Mouse (Mus musculus) G1E (cell line): ENCODE measurements at regions not wholly inside any gene's neighbourhood (a gene's known extent, or its start where the extent isn't known, plus 50 kb on each side); places are given as distances from the start of the nearest gene placed in this dataset.
A peak's percentile ranks its signal among the peaks of the same experiment; 100 is the strongest.

Experiments used
- ATAC-seq: 2 replicates; pipeline ENCODE4 v1.8.0; 2016; ENCODE audit warnings: mild to moderate bottlenecking; ENCODE audit not compliant: insufficient number of reproducible peaks, poor library complexity, low FRiP score, severe bottlenecking; ENCODE audit errors: extremely low read depth
- DNase-seq: peaks from one replicate; pipeline ENCODE4 v3.0.0; 2012; ENCODE audit warnings: low spot score
- H3K27me3 ChIP-seq: 2 replicates; pipeline ENCODE4 v1.6.1; 2012; ENCODE audit warnings: mild to moderate bottlenecking, low read length, inconsistent platforms; ENCODE audit not compliant: insufficient read depth
- H3K36me3 ChIP-seq: replicated peaks from 2 replicates; pipeline ENCODE3; 2012; ENCODE audit warnings: mild to moderate bottlenecking, inconsistent platforms
- H3K4me1 ChIP-seq: 2 replicates; pipeline ENCODE4 v1.6.1; 2012; ENCODE audit warnings: low read depth, low read length, inconsistent platforms, mixed read lengths; ENCODE audit not compliant: insufficient read depth
- H3K4me3 ChIP-seq: 2 replicates; pipeline ENCODE4 v1.5.1; 2012; ENCODE audit warnings: low read depth, mild to moderate bottlenecking, inconsistent platforms, low read length, moderate library complexity, mixed read lengths
- H3K9me3 ChIP-seq: replicated peaks from 2 replicates; pipeline ENCODE4 v1.6.1; 2012; ENCODE audit warnings: inconsistent platforms
- CTCF ChIP-seq: IDR thresholded peaks from 2 replicates; pipeline ENCODE4 v1.5.1; 2012; ENCODE audit warnings: low read depth, low read length, inconsistent platforms, mixed read lengths
- GATA1 ChIP-seq: IDR thresholded peaks from 2 replicates; pipeline ENCODE4 v1.6.1; 2012; ENCODE audit warnings: borderline replicate concordance, low read length, inconsistent platforms, mixed read lengths
- GATA2 ChIP-seq: IDR thresholded peaks from 2 replicates; pipeline ENCODE4 v1.6.1; 2012; ENCODE audit warnings: low read depth, low read length, inconsistent platforms, borderline replicate concordance
- POLR2AphosphoS5 ChIP-seq: IDR thresholded peaks from 2 replicates; pipeline ENCODE4 v1.6.1; 2012; ENCODE audit warnings: low read depth, low read length, inconsistent platforms; ENCODE audit not compliant: insufficient replicate concordance
- TAL1 ChIP-seq: conservative IDR thresholded peaks from 2 replicates; pipeline ENCODE4 v1.6.1; 2012; ENCODE audit warnings: low read depth, low read length, inconsistent platforms, mixed read lengths

DNA sequence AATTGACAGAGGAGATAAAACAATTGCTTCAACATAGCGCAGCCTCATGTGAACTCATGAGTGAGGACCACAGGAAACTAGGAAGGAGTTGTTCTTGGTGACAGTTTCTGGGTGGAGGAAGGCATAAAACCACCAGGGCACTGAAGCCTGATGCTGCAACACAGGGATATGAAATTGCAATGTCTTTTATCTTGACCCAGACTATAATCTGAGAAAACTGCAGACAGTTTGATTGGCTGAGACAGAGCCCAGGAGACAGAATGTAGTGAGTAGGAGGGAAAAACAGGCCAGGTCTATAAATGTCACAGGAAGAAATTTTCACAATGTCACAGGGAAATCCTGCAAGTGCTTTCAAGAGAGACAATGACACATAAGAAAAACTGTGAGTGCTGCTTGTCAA, 232.5 kb downstream of the Lipi start:
- ATAC-seq (0 out of 2 replicates have a peak, but pooled peaks have one; percentile 19), DNase-seq (no peak)
- TF ChIP-seq POLR2AphosphoS5 (no peak), GATA1 (no peak), CTCF (no peak), TAL1 (no peak), GATA2 (no peak)
- Histone ChIP-seq H3K36me3 (no peaks in the 10 kb centered on the region), H3K4me3 (no peak overlapping the region), H3K9me3 (peaks cover 4% of the 10 kb centered on the region; the same call in 1 of the 2 replicates), H3K27me3 (no peaks in the 10 kb centered on the region), H3K4me1 (peaks cover 6% of the 10 kb centered on the region; the same call in 1 of the 2 replicates)

- DNase-seq (no peak), ATAC-seq (peak; percentile 11; the same call in 1 of the 2 replicates)
- Histone ChIP-seq H3K36me3 (no peaks in the 10 kb centered on the region), H3K27me3 (no peaks in the 10 kb centered on the region), H3K9me3 (peaks cover 3% of the 10 kb centered on the region; the same call in 1 of the 2 replicates), H3K4me1 (peaks cover 34% of the 10 kb centered on the region), H3K4me3 (no peak overlapping the region; the same call in 1 of the 2 replicates)
- TF ChIP-seq GATA2 = no peak
- TF ChIP-seq TAL1 = no peak
- TF ChIP-seq CTCF = no peak
- no peak for TF ChIP-seq GATA1
- no peak for TF ChIP-seq POLR2AphosphoS5
These were observed 241.5 kb downstream of the Lipi start for GRCm38 (mm10) chr16:75344201-75344927.

- H3K27me3 ChIP-seq = no peaks in the 10 kb centered on the region
- TF ChIP-seq POLR2AphosphoS5 = no peak
- no peak for TF ChIP-seq GATA1
- no peak for TF ChIP-seq GATA2
- TF ChIP-seq CTCF = no peak
- peak; percentile 80 for TF ChIP-seq TAL1
- peak; percentile 31 for DNase-seq
- H3K4me3 ChIP-seq = no peak overlapping the region; the same call in 1 of the 2 replicates
- H3K4me1 ChIP-seq = peaks cover 34% of the 10 kb centered on the region
- H3K9me3 ChIP-seq = no peaks in the 10 kb centered on the region
- H3K36me3 ChIP-seq = no peaks in the 10 kb centered on the region
- peak; percentile 89 for ATAC-seq
These were observed 242.6 kb downstream of the Lipi start for GRCm38 (mm10) chr16:75343028-75343901.

DNA sequence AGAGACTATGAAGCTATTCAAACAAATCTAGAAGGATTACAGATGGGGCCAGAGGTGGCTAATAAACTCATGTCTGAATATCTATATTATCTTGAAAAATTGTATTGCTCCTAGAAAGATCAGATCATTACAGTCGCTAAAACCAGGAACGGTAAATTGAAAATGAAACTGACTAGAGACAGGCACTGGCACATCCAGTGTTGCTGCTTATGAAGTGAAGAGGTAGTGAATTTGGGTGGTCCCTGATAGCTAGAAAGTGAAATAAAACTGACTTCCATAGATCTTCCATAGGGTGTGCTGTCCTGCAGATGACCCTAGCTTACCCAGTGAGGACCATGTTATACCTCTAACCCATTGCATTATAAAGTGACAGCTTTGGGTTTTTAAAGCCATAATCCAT, 251.6 kb downstream of the Lipi start:
- H3K36me3 ChIP-seq = no peaks in the 10 kb centered on the region
- no peaks in the 10 kb centered on the region for H3K27me3 ChIP-seq
- H3K9me3 ChIP-seq = no peaks in the 10 kb centered on the region
- H3K4me3 ChIP-seq = peak overlapping the region; percentile 49; the same call in 1 of the 2 replicates
- TF ChIP-seq TAL1 (no peak), POLR2AphosphoS5 (no peak), GATA1 (no peak), GATA2 (no peak), CTCF (no peak)
- DNase-seq = no peak
- peaks cover 12% of the 10 kb centered on the region for H3K4me1 ChIP-seq
- peak; percentile 42 for ATAC-seq

- Histone ChIP-seq H3K4me3 (no peak overlapping the region), H3K4me1 (peaks cover 12% of the 10 kb centered on the region), H3K27me3 (no peaks in the 10 kb centered on the region), H3K9me3 (no peaks in the 10 kb centered on the region), H3K36me3 (no peaks in the 10 kb centered on the region)
- ATAC-seq (peak; percentile 52; the same call in 1 of the 2 replicates), DNase-seq (no peak)
- no peak for TF ChIP-seq CTCF
- TF ChIP-seq TAL1 = no peak
- TF ChIP-seq POLR2AphosphoS5 = no peak
- TF ChIP-seq GATA1 = no peak
- no peak for TF ChIP-seq GATA2
These were observed 252.1 kb downstream of the Lipi start for GRCm38 (mm10) chr16:75333750-75334149.

DNA sequence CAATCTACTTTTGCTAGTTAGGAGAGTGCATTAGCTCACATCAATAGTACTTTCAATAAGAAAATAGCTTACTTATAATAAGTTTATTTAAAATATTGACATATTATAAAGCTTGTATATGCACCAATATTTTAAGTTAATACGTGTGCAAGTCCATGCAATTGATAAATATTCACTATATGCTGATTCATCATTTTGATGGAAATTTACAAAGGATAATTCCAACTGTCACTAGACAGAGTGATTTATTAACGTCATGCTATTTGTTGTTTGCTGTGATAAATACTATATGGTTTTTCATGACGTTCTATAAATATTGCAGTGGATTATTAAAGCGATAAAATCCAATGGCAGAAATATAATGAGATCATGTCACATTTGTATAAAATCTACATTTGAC, 253.0 kb downstream of the Lipi start:
- DNase-seq = no peak
- Histone ChIP-seq H3K27me3 (no peaks in the 10 kb centered on the region), H3K4me3 (no peak overlapping the region), H3K9me3 (no peaks in the 10 kb centered on the region), H3K36me3 (no peaks in the 10 kb centered on the region), H3K4me1 (peaks cover 12% of the 10 kb centered on the region)
- TF ChIP-seq GATA1 = no peak
- TF ChIP-seq TAL1 = no peak
- no peak for TF ChIP-seq POLR2AphosphoS5
- no peak for ATAC-seq
